Mouse (Mus musculus) frontal cortex, postnatal 10 days (tissue): Measurements from ENCODE around the gene Mettl4.
A peak's percentile ranks its signal among the peaks of the same experiment; 100 is the strongest.

Source experiments
- DNase-seq, 2 experiments: peaks; one replicate each; pipeline ENCODE4 v3.0.0; 2022; ENCODE audit warnings: low spot score in 2 of 2, mixed read lengths in 1 of 2

Gene Mettl4

DNA sequence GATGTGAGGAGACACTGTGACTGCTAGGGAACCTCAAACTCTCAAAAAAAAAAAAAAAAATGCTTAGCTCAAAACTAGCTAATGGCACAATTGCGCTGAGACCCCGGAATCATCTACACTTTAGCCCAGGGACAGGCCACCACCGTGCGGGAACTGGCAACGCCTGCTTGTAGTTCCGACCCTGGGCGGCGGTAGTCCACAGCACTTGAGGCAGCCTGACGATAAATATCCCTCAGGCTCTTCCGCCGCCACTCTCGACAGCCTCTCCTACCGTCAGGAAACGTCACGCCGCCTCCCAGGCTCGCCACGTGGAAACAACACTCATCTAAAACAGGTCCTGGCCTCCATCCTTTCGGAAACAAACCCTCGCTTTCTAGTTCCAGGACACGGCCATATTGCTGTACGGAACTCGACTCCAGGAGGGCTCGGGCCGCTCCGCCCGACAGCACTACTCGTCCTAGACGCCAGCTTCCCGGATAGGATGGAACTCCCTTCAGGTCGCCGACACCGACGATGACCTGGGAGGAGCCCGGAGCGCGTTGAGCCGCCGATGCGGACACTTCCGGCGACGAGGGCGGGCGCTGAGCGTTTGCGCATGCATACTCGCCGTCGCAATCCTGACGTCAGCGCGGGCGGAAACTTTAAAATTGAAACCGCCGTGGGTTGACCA is at the start of gene Mettl4:
Gene Mettl4, minus strand, starts transcription at position 554 of the 670 bp plus-strand sequence.
- peak; percentile 92 for DNase-seq

DNA sequence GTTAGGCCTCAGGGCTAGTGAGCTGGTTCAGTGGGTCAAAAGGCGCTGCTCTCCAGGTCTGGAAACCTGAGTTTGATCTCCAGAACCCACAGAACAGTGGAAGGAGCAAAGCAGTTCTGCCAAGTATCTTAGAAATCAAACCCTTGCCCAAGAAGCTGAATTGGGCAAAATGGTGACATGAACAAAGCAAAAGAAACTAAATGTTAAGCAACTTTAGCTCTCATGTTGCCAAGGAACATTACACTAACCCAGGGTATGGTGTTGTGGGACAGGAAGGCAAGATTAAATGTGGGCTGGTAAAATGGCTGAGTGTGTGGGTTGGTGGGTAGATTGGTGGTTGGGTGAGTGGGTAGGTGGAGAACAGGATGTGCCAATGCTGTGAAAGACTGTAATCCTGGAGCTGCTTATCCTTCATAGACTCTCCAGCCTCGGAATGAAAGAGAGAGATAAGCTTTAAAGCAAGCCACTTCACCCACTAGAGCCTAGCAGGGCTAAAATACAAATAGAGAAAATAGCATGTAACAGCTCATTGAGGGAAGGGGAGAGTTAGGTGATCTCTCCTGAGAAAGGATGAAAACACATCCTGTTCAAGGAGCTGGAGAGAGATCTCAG is 29.2 kb upstream of the Mettl4 start:
- no peak for DNase-seq

- no peak for DNase-seq
Measured at GRCm38 (mm10) chr17:94768491-94768890, 18.7 kb upstream of the Mettl4 start.

- DNase-seq, result no peak
Measured at GRCm38 (mm10) chr17:94764711-94765110, 14.9 kb upstream of the Mettl4 start.

DNA sequence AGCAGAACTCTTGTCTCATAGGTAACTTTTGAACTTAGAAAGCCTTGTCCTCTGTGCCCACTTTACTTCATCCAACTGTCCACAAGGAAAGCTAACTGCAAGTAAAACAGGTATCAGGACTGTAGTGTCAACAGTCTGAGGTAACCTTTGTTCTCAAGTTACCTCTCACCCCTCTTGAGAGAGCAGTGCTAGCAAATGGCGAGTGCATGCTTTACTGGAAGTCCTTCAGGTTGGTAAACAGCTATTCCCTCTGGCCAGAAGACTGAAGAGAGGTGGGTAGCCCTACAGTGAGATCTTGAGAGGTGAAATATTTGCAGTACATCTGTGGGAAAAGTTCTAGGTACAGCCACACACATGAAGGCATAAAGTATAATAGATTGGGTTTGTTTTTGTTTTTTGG is 14.2 kb upstream of the Mettl4 start:
- no peak for DNase-seq

DNA sequence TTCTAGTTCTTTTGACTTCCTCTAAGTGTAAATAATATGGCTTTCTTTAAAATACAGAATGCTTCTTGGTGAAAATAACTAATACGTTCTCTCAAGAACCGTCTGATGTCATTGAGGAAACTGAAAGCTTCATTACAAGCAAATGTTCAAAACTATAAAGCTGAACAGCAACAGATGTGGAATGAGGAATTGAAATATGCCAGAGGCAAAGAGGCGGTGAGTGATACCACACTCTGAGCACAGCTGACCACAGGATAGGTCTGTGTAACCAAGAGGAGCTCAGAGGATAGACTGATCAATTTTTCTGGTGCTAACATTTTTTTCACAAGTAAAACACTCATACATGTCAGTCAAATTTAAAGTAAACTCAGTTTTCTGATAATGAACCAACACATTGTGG is 12.6 kb upstream of the Mettl4 start:
- no peak for DNase-seq

DNA sequence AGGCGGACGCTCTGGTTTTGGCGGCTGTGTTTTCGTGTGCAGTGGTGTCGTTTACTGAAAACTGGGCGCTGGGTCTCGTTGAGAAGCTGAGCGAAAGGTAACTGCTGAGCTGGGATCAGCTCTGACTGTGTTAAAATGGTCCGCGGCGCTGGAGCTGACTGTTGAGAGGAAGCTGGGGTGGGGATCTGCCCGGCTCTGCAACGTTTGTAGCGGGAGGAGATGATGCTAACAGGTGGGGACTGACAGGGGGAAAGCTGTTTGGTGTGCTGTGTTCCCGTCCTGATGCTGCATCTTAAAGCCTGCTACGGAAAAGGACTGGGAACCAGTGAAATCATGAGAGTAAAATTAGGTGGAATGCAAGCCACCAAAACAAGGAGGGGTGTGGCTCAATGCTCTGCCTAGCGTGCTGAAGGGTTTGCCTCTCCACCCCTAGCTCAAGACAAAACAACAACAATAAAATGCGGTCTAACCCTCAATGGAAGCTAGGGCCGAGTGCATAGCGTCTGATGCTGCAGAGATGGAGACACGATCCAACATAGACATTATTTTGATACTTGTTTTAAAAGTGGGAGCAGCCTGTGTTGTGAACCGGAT is 414 bp upstream of the Mettl4 start:
- no peak for DNase-seq

- DNase-seq, result no peak
Measured at GRCm38 (mm10) chr17:94738173-94738572, 11.6 kb downstream of the Mettl4 start.

DNA sequence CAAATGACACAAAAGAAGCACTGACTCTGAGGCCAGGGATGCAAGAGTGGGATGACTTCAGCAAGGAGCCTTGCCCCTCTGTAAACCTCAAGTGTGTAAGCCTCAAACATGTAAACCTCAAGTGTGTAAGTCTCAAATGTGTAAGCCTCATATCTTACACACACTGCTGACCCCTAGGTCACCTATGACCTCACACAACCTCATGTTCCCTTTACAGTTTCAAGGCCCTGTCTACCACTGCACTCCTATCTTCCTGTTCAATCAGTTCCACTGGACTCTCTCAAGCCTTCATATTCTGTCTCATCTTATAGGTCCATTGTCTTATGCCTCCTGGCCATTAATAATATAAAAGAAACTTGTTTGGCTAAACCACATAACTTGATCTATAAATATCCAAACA is 13.9 kb downstream of the Mettl4 start:
- DNase-seq, result no peak

GRCm38 (mm10) chr17:94735437-94735836 is 14.4 kb downstream of the Mettl4 start:
- peak in 1 of 2 experiments; percentile 21 for DNase-seq

GRCm38 (mm10) chr17:94730416-94730815 is 19.4 kb downstream of the Mettl4 start:
- peak in 1 of 2 experiments; percentile 27 for DNase-seq

DNA sequence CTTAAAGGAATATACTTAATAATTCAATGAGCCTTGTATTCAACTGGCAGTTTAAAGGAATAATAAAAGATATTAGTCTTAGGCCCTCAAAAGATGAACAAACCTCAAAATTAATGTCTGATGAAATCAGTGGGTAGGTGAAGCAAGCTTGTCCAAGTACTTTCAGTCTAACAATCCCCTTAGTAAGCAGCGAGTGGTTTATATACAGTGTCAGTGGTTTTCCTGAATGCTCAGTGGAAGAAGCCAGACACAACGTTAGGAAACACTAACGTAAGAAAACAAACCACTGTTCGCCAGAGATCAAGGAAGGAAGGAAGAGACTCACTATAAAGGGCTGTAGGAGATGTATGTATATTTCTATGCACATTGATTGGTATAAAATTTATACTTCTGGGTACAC is 23.1 kb downstream of the Mettl4 start:
- DNase-seq, result no peak

GRCm38 (mm10) chr17:94673515-94674317 is 76.1 kb downstream of the Mettl4 start:
- DNase-seq, result no peak
